Mouse (Mus musculus) T-cell, adult 2 months (primary cell): Measurements from ENCODE around the gene Lbx2.
A peak's percentile ranks its signal among the peaks of the same experiment; 100 is the strongest.

Source experiments
- DNase-seq: peaks from one replicate; pipeline ENCODE4 v3.0.0; 2022; ENCODE audit warnings: low spot score

Lbx2 gene

DNA sequence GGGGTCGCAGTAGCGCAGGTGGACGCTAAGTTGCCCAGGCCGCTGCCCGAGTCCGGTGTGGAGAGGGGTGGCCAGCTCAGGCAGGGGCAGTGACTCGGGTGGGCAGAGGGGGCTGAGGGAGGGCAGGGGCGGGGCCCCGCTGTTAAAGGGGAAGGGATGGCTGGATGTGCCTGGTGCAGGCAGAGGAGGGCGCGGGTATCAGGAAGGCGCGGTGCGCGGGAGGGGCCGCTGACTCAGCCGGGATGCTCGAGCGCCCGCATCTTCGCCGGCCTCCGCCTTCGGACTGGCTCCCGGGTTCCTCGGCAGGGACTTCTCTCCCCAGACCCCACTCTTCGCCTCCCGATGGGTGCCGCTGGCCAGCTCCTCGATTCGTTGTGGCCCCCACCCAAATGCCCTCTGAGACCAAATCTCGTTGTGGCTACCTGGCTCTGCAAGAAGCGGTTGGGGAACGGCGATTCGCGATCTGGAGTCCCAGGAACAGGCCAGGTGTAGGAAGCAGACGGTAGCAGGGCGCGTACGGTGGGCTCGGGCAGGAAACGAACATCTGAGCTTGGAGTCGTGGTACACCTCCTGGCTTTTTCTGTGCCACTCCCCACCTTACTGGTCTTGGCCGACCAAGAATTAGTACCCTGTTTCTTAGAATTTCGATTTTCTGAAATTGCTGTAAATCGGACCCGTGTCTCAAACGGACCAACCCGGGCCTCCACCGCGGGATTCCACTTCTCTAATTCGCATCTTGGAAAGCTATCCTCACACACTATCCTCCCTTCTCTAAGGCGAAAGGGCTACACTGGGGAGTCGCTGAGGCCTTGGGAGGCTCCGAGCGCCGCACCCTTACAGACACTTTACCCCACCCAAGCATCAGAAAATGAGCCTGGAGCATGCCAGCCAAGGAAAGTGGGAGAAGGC lies 15.6 kb upstream of the Lbx2 start:
- no peak for DNase-seq

DNA sequence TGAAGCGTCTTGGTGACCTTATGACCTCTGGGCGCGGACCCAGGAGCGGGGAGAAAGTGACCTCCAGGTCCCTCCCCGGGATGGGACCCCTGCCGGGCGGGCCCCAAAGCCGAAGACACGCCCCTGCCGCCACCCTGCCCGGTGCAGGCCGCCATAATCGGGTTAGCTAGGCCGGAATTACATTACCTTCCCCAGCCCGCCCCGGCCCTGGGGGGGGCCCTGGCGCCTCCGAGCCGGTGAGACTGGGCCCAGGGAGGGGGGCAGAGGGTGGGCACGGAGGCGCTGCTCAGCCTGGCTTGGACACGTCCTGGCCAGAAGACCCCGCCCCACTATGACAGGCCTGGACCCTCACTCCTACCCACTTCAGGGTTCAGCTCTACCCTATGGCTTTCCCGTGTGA lies 14.9 kb upstream of the Lbx2 start:
- DNase-seq, result no peak

DNA sequence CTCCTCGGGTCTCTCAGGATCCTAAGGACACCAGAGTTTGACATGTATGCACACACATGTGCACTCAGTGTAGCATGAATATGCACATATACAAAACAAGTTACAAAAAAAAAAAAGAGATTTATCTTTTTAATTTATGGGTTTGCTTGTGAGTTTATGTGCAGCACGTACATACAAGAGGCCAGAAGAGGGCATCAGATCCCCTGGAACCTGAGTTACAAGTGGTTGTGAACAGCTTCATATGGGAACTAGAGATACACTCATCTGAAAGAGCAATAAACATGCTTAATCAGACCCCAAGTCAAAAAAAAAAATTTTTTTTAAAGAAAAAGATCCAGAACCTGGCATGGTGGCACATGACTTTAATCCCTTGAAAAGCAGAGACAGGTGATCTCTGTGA lies 11.2 kb upstream of the Lbx2 start:
- DNase-seq, result peak; percentile 63

DNA sequence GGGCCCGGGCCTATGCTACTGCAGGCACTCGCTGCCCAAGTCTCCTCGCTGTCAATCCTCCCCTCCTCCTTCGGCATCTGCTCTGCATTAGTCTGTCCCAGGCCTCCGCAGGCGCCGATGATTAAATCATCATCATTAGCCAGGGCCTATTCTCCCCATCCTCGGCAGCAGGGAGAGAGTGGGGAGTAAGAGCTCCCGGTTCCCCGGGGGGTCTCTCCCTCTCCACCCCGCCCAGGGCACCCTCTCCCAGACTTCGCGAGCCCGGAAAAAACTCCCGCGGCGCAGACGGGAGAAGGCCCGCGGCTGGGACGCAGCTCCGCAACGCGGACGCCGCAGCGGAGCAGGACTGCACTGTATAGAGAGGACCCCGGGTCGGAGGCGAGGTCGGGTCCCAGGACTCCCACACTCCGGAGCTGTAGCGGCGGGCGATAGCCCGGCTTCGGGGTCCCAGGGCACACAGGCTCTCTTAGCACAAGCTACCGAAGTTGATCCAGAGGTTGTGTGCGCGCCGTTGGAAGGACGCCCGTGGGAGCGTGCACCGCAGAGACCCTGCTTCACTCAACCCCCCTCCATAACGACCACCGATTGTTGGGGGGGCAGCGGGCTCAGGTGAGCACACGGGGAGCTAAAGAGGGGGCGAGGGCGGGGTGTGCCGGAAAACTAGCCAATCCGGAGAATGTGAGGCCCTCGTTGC lies 8.4 kb upstream of the Lbx2 start, which contains the start of gene Pcgf1:
Pcgf1 (plus strand) TSS at position 240 of the 694 bp plus-strand sequence.
- DNase-seq, result no peak

DNA sequence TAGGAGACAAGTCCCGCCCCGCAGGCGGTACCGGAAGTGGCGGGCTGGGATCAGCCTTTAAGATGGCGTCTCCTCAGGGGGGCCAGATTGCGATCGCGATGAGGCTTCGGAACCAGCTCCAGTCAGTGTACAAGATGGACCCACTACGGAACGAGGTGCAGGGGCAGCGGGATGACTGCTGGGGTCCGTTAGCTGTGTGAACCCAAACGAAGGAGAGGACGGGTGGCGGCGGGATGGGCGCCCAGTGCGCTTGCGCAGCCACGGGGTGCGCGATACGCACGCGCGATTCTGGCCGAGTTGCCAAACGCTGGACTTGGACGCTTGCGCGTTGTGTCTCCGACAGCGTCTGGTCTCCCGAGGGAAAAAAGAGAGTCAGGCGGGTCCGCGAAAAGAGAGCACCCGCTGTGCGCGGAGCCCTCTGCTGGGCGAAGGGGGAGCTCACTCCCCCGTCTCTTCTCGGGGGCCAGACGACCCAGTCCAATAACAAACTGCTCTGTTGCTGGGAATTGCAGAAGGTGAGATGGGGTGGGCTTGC lies 7.8 kb upstream of the Lbx2 start:
- peak; percentile 97 for DNase-seq

DNA sequence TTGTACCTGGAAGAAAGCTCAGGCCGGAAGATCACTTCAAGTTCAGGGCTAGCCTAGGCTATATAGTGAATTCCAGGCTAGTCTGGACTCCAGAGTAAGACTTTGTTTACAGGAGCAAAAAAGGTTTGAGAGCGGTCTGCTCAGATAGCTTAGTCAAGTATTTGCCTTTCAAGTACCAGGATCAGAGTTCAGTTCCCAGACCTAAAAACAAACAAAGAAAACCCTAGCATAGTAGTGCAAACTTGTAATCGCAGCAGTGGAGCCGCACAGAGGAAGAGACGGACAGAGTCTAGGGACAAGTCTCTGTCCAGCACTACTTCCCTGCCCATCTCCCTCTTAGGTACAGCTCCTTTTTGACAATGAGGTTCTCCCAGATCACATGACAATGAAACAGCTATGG lies 6.0 kb upstream of the Lbx2 start:
- DNase-seq, result no peak

DNA sequence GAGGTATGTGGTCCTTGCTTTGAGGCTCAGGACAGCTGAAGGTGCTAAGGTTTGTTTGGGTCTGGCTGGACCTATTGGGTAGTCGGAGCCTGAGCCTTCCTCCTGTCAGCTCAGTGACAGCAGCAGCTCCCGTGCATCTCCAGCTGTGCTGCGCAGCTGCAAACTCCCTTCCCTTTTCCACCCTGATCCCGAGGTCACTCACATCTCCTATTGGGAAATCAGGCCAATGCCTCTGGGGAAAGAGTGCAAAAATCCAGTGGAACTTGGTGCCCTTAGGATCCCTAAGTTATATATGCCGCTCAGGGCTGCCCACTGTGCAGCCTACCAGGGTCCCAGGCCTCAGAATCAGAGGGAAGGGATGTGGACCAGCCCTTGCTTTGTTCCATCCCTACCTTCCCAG lies 2.7 kb upstream of the Lbx2 start:
- no peak for DNase-seq

DNA sequence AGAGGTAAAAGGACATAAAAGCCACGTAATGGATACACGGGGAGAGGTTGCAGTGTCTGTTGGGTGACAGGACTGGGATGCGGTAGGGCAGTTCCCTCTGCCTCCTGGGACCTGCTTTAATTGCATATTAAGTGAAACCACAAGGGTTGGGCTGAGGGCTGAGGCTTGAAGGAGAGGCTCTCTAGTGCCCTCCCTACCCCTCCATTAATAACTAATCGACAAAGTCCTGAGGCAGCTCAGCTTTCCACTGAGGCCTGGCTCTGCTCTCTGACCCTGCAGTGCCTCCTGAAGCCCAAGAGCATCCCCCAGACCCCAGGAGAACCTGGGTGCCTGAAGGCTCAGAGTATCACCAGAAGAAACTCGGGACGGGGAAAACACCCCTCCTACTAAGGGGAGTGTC lies 1.7 kb upstream of the Lbx2 start:
- DNase-seq, result no peak

DNA sequence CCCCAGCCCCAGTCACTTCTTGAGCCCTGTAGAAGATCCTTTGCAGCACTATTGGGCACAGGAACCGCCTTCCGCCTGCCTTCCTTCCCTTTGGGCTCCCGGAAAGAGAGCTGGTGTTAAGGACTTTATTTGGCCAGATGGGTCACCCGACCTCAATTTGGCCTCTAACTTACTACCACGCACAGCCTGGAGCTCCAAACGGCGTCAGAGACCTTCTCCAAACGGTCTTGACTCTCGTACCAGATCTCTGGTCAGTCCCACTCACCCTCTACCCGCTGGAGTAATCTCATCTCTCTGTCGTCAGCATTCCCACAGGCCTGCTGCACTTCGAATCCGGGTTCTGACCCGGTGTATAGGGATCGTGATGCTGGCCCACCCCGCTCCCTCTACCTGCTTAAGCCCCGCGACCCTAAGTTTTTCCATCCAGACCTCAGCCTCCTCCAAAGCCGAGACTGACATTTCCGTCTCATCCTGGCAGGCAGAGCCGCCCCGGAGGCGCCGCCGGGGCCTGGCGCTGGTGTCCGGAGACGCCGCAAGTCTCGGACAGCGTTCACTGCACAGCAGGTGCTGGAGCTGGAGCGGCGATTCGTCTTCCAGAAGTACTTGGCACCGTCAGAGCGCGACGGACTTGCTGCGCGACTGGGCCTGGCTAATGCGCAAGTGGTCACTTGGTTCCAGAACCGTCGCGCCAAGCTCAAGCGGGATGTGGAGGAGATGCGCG lies 1.2 kb downstream of the Lbx2 start:
- no peak for DNase-seq

DNA sequence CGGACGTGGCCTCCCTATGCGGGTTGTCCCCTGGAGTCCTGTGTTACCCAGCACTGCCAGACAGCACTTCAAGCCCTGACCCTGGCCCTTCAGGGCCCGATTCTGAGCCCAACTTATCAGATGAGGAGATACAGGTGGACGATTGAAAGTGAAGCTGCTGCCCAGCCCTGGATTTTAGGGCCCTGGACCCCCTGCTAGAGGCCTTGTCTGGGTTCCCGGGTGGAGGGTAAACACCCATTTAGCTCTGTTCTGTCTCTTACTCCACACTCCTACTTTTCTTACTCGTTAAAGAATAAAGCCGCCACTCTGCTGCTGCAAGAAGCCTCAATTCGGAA lies 1.7 kb downstream of the Lbx2 start:
- no peak for DNase-seq

DNA sequence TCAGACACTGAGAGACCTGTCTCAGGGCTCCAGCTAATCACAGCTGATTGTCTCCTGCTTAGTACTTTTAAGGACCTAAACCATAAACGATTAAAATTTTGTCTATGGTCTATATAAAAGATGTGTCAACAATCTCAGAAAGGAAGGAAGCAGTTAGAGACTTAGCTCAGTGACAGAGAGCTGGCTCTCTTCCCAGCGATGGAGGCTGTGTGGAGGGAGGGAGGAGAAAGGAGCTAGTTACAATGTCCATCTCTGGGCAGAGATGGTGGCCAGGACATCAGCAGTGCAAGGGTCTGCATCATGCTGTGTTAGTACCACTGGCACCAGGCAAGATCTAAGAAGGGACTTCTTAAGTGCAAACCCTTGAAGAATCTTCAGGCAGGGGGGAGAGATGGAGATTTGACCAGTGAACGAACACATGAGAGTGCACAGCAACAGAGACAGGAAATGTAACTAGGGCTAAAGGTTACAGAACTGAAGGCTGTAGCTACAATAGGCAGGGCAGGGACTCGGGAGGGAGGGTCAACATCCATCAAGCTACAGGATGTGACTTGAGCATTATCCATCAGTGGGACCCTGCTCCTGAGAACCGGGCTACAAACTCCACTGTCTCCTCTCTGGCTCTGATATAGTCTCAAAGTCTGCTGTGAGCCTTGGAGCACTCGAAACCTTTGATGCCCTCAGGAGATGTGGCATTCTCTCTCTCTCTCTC lies 6.4 kb downstream of the Lbx2 start:
- no peak for DNase-seq

DNA sequence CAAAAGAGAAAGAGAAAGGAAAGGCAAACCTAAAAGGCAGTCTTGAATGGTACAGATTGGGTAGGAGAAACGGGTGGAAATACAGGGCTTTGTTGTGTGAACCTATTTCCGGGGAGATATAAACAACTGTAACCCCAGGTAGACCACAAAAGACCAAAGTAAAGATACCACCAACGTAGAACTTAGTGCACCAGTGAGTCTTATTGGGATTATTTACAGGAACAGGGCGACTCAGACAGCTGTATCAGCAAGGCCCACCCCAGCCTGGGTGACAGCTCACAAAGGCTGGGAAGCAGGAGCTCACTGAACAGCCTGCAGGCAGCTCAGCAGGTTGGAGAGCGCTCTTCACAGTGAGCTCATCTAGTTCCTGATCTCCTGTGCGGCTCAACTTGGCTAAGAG lies 9.8 kb downstream of the Lbx2 start:
- peak; percentile 81 for DNase-seq

DNA sequence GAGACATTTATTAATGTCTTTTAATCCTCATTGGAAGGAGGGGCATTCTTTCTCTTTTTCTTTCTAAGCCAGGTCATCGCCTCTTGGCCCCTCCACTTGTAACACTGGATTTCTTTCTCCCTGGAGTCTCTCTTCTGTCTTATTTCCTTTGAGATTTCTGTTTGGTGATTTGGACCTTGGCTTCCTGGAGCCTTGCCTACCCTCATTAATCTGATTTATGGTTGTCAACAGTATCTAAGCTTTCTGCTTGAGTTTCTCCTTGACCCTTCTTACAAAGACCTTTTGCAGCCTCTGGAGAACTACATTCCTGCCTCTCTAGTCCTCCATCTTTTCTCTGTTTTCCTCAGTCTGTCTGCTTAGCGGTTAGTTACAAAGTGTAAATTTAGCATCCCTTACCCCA lies 12.2 kb downstream of the Lbx2 start:
- no peak for DNase-seq

DNA sequence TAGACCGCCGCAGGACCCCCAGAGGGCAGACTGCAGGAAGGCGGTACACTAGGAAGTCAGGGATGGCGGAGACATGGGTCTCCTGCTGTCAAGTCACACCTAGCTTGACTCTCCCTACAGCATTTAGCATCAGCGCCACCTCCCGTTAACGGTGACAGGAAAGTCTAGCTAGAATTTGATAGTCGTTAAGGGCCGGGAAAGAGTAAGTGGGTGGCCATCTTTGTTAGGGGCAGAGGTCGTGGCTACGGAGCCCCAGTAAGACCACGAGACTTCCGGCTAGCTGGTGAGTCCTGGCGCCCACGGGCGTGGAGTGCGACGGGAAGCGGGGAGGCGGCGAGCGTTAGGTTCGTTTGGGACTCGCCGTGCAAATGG lies 15.1 kb downstream of the Lbx2 start, which contains the start of the genes Ccdc142 and Gm42688:
Ccdc142 (plus strand) TSS at position 286 of the 372 bp plus-strand sequence.
Gm42688 (plus strand) TSS at position 302 of the 372 bp plus-strand sequence.
- peak; percentile 88 for DNase-seq

DNA sequence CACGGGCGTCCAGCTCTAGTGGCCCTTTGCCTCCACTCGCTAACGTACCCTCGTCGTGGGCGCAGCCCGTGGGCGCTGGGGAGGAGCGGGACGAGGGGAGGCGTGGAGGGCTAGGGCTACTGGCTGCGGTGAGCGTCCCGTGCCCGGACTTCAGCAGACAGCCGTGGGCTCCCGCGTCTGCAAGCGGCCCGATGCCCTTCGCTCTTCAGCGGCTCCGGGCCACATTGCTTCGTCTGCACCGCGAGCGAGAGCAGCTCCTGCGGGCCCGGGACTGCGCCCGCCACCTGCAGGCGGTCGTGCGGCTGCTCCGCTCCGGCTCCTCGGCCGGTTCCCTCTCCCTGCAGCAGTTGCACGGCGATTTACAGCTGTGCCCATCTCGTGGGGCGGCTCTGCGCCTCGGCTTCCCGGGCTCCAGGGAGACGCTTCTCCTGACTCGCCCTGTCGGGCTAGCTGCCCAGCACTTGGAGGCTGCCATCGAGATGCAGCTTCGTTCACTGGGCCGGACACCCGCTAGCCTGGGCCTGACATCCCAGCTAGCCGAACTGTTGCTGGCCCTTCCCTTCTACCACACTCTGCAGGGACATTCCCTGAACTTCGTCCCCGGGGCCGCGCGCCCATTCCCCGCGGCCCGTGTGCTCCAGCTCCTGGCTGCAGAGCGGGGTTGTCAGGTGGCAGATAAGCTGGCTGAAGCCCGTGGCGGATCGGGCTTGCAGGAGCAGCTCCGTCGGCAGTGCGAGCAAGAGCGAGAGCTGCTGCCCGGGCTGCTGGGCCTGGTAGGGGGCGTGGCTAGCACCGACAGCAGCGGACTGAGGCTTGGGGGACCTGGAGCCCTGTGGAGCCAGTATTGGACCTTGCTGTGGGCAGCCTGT lies 15.8 kb downstream of the Lbx2 start:
- peak; percentile 73 for DNase-seq

DNA sequence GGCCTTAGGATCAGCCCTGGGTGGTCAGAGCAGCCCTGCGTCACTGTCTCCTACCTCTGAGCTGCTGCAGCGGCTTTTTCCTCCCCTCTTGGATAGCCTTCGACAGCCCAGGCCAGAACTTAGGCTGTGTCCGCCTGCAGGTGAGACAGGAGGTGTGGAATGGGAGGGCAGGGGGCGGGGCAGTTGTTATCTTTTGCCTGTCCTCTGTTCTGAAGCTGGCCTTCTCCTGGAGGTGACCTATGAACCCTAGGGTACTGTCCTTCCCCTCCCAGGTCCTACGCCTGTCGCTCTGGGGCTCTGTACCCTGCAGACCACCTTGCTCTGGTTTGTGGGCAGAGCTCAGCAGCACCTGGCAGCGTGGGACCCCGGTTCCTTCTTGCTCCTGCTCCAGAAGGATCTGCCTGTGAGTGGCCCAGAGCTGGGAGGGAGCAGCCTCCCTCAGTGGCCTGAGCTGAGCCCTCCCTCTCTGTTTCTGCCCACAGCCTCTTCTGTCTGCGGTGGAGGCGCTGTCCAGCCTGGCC lies 17.0 kb downstream of the Lbx2 start:
- DNase-seq, result no peak

DNA sequence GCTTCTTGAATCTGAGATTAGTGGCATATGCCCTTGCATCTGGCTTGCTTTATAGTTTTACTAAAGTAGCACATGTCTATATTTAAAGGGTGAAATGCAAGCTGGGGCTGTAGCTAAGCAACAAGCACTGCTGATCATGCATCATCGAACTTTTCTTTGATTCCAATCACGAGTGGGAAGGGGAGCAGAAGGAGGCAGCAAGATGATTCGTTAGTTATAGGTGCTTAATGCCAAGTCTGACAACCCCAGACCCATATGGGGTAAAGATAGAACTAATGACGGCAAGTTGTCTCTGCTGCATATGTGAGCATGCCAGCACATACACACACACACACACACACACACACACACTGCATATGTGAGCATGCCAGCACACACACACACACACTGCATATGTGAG lies 18.0 kb downstream of the Lbx2 start:
- DNase-seq, result no peak

DNA sequence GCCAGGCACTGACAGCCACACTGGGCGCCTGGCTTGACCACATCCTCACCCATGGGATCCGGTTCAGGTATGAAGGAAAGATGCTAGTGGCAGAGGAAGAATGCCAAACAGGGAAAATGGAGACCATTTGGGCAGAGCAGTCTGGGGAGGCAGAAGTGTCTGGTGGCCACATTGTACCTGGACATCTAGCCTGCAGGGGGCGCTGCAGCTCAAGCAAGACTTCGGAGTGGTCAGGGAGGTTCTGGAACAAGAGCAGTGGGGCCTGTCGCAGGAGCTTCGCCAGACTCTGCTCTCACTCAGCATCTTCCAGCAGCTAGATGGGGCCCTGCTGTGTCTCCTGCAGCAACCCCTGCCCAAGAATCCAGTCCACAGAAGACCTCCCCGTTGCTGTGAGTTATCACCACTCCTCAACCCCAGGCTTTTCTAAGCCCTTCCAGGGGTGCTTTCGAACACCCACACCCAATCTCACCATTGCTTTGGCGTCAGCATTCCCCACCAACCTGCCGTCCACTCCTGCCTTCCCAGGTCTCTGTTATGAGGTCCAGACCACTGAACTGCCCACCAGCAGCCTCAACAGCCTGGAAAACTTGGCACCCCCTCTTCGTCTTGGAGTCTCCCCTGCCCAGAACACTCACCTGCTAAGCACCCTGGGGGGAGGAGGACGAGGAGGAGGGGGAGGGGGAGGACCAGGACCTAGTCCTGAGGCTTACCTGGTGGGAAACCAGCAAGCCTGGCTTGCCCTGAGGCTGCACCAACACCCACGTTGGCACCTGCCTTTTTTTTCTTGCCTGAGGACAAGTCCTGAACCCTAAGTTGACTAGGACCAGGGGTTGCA lies 21.6 kb downstream of the Lbx2 start:
- DNase-seq, result peak; percentile 76

DNA sequence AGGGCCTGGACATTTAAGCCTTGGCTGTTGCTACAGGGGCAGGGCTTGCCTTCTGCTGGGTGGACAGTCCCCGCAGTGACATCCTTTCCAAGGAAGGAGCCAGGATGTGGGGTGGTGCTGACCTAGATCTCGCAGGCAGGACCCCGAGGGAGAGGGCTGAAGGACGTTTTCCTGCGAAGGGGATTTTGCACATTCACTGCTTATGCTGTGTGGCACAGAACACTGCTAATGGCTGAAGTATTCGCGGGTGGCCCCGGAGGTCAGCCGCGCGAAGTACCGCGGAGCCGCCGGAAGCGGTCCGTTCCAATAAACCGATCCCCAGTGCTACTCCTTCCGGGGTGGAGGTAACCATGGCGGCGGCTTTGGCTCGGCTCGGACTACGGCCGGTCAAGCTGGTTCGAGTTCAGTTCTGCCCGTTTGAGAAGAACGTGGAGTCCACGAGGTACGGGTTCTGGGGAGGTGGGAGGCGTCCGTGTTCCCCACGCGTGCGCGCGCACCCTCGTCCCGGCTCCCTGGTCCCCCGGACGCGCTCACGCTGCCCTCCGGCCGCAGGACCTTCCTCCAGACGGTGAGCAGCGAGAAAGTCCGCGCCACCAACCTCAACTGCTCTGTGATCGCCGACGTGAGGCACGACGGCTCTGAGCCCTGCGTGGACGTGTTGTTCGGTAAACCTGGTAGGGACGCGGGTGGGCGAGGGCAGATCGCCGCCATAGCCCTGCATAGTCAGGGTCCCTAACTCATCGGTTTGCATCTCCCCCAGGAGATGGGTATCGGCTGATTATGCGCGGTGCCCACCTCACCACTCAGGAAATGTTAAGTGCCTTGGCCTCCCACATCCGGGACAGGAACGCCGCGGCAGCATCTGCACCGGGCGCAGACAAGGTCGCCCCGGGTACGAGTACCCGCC lies 22.8 kb downstream of the Lbx2 start, which contains the start of gene Mrpl53:
Mrpl53 (plus strand) TSS at position 279 of the 907 bp plus-strand sequence.
- DNase-seq, result peak; percentile 63
